Mouse (Mus musculus) adrenal gland (tissue): ENCODE data around the gene Skint1.
"Not testable (repeated sequence)": the region's sequence is repeated elsewhere in the genome, so short reads cannot be mapped to it uniquely, and the experiment has no call there.

Experiments used
- intact Hi-C: fragments of 180-260 bp; cut with DNase I; formaldehyde crosslinking; loops from one replicate; pipeline ENCODE4 v1.15.1; 2025
- long read RNA-seq, 2 experiments: library from polyadenylated mRNA; unstranded; transcript quantifications; one replicate each; pipeline ENCODE4 v2.0.0; 2020; ENCODE audit warnings: borderline replicate concordance in 1 of 2; ENCODE audit not compliant: insufficient replicate concordance in 1 of 2

Skint1 gene
- long read RNA-seq, experiment 1 = 0 reads
- long read RNA-seq, experiment 2 = 0 reads

GRCm38 (mm10) chr4:112005969-112006368, at the start of gene Skint1:
Gene Skint1 (plus strand): TSS chr4:112006269.
- intact Hi-C loops = loop anchor here (10.0 kb wide), 1 partner anchor 389 kb away; no protein-coding TSS in a partner anchor

GRCm38 (mm10) chr4:111961309-111961708, 44.8 kb upstream of the Skint1 start:
- intact Hi-C loops = no loop called here

GRCm38 (mm10) chr4:111963241-111963640, 42.8 kb upstream of the Skint1 start:
- intact Hi-C loops = not testable (repeated sequence)

- intact Hi-C loops = no loop called here
These were observed 42.4 kb upstream of the Skint1 start for GRCm38 (mm10) chr4:111963669-111964068.

- intact Hi-C loops = no loop called here
These were observed 33.4 kb upstream of the Skint1 start, which contains the start of gene Skint7 for GRCm38 (mm10) chr4:111972623-111973022. Gene Skint7 (plus strand): TSS chr4:111972923.

GRCm38 (mm10) chr4:112071716-112072115, 65.6 kb downstream of the Skint1 start, which contains the start of gene Skint4:
Gene Skint4 (plus strand): TSS chr4:112072016.
- intact Hi-C loops = no loop called here
